Mouse (Mus musculus) embryonic facial prominence, embryonic 11.5 days (tissue): ENCODE measurements around the gene Prkab1. TPM values are rescaled to one million over a fixed set of nuclear protein-coding genes. Genes with fewer than 3 reads are reported as not detected.
A peak's percentile ranks its signal among the peaks of the same experiment; 100 is the strongest.

ENCODE experiments used
- ATAC-seq: fragments of 200-750 bp; cut with Nextera tagmentation; replicated peaks from 2 replicates; pipeline ENCODE4 v1.8.0; 2017; ENCODE audit warnings: low read depth; ENCODE audit not compliant: insufficient number of reproducible peaks, low FRiP score, low TSS enrichment
- DNase-seq: peaks from one replicate; pipeline ENCODE4 v3.0.0-alpha.2; 2015; ENCODE audit warnings: low spot score
- H3K27ac ChIP-seq: fragments of 300-500 bp; sonication (generic); replicated peaks from 2 replicates; pipeline ENCODE4 v1.5.1; 2014; ENCODE audit warnings: mild to moderate bottlenecking, low read depth, low read length, control low read depth
- H3K27me3 ChIP-seq: fragments of 300-500 bp; sonication (generic); 2 replicates; pipeline ENCODE4 v1.6.1; 2014; ENCODE audit warnings: mild to moderate bottlenecking, low read length, moderate library complexity, mixed read lengths; ENCODE audit not compliant: control insufficient read depth, insufficient read depth
- H3K36me3 ChIP-seq: fragments of 300-500 bp; sonication (generic); replicated peaks from 2 replicates; pipeline ENCODE4 v1.6.1; 2014; ENCODE audit warnings: low read depth, mild to moderate bottlenecking, low read length, moderate library complexity, mixed read lengths; ENCODE audit not compliant: control insufficient read depth, insufficient read depth
- H3K4me1 ChIP-seq: fragments of 300-500 bp; sonication (generic); 2 replicates; pipeline ENCODE4 v1.6.1; 2014; ENCODE audit warnings: low read length, mixed read lengths; ENCODE audit not compliant: control insufficient read depth, insufficient read depth
- H3K4me2 ChIP-seq: fragments of 300-500 bp; sonication (generic); 2 replicates; pipeline ENCODE4 v1.6.1; 2014; ENCODE audit warnings: low read depth, mild to moderate bottlenecking, control low read depth, low read length, moderate library complexity
- H3K4me3 ChIP-seq: fragments of 300-500 bp; sonication (generic); 2 replicates; pipeline ENCODE4 v1.5.1; 2014; ENCODE audit warnings: low read depth, low read length, control low read depth
- H3K9ac ChIP-seq: fragments of 300-500 bp; sonication (generic); replicated peaks from 2 replicates; pipeline ENCODE4 v1.6.1; 2014; ENCODE audit warnings: mild to moderate bottlenecking, control low read depth, low read length
- H3K9me3 ChIP-seq: fragments of 300-500 bp; sonication (generic); replicated peaks from 2 replicates; pipeline ENCODE4 v1.6.1; 2016; ENCODE audit warnings: mild to moderate bottlenecking, low read length, inconsistent platforms, mixed read lengths; ENCODE audit not compliant: control insufficient read depth
- WGBS: fragments of 180-500 bp; shearing (Covaris S2); extraction: QIAGEN DNeasy Blood & Tissue Kit; methylation state at CpG from one replicate; pipeline ENCODE4 v1.1.7; 2014; 5-methylcytosine and 5-hydroxymethylcytosine counted together
- polyA plus RNA-seq: library from polyadenylated mRNA; unstranded; fragments of >200 nt; fragmentation: Nextera tagmentation; extraction: Ambion mirVana; gene quantifications from 2 replicates; pipeline ENCODE4 v1.2.1, GENCODE M21; 2014

The Prkab1 gene
- polyA plus RNA-seq, 1 experiment from 2014 or later = 53.2 TPM

GRCm38 (mm10) chr5:116026107-116026506 lies 1.8 kb upstream of the Prkab1 start:
- no peak overlapping the region for H3K4me3 ChIP-seq
- no peak for ATAC-seq

GRCm38 (mm10) chr5:116023821-116024284 lies 455 bp downstream of the Prkab1 start:
- Histone ChIP-seq H3K27ac (peak overlapping the region; percentile 60), H3K9ac (peak overlapping the region; percentile 85), H3K4me1 (no peaks in the 10 kb centered on the region), H3K27me3 (no peaks in the 10 kb centered on the region), H3K4me2 (peak overlapping the region; percentile 76), H3K36me3 (peaks cover 13% of the 10 kb centered on the region), H3K4me3 (peak overlapping the region; percentile 73), H3K9me3 (no peaks in the 10 kb centered on the region)
- peak; percentile 54 for DNase-seq
- WGBS = 0% methylated on average over 27 of the region's 28 CpGs
- peak; percentile 70 for ATAC-seq

More at GRCm38 (mm10) chr5:116026107-116026506, 1.8 kb upstream of the Prkab1 start:
- H3K27ac ChIP-seq = no peak overlapping the region
- no peak overlapping the region for H3K9ac ChIP-seq
- H3K36me3 ChIP-seq = peaks cover 4% of the 10 kb centered on the region
- WGBS = 94% methylated on average over 5 of the region's 5 CpGs
- H3K4me1 ChIP-seq = no peaks in the 10 kb centered on the region
- no peaks in the 10 kb centered on the region for H3K9me3 ChIP-seq
- DNase-seq = no peak
- no peak overlapping the region for H3K4me2 ChIP-seq
- no peaks in the 10 kb centered on the region for H3K27me3 ChIP-seq

- Histone ChIP-seq H3K36me3 (peaks cover 13% of the 10 kb centered on the region), H3K27me3 (no peaks in the 10 kb centered on the region), H3K27ac (no peak overlapping the region), H3K4me2 (peak overlapping the region; percentile 76), H3K4me1 (no peaks in the 10 kb centered on the region), H3K4me3 (peak overlapping the region; percentile 73), H3K9me3 (no peaks in the 10 kb centered on the region), H3K9ac (peak overlapping the region; percentile 85)
- no peak for DNase-seq
- 25% methylated on average over 8 of the region's 8 CpGs for WGBS
- no peak for ATAC-seq
Observed at GRCm38 (mm10) chr5:116023251-116023661, 1.1 kb downstream of the Prkab1 start.

- WGBS = 89% methylated on average over 7 of the region's 7 CpGs
- no peaks in the 10 kb centered on the region for H3K4me1 ChIP-seq
- no peaks in the 10 kb centered on the region for H3K9me3 ChIP-seq
- H3K4me2 ChIP-seq = peak overlapping the region; percentile 76
- DNase-seq (no peak), ATAC-seq (no peak)
- no peak overlapping the region; the same call in 1 of the 2 replicates for H3K9ac ChIP-seq
- H3K36me3 ChIP-seq = peaks cover 13% of the 10 kb centered on the region
- no peaks in the 10 kb centered on the region for H3K27me3 ChIP-seq
- peak overlapping the region; percentile 73 for H3K4me3 ChIP-seq
- H3K27ac ChIP-seq = no peak overlapping the region
Observed at GRCm38 (mm10) chr5:116022658-116023200, 1.6 kb downstream of the Prkab1 start.

GRCm38 (mm10) chr5:116022131-116022530 lies 2.2 kb downstream of the Prkab1 start:
- Histone ChIP-seq H3K36me3 (peaks cover 16% of the 10 kb centered on the region), H3K9me3 (no peaks in the 10 kb centered on the region), H3K27me3 (no peaks in the 10 kb centered on the region), H3K27ac (no peak overlapping the region), H3K9ac (no peak overlapping the region), H3K4me1 (no peaks in the 10 kb centered on the region), H3K4me2 (no peak overlapping the region; the same call in 1 of the 2 replicates), H3K4me3 (no peak overlapping the region)
- WGBS = 91% methylated on average over 12 of the region's 12 CpGs
- ATAC-seq (no peak), DNase-seq (no peak)

- Histone ChIP-seq H3K27ac (no peak overlapping the region), H3K36me3 (peaks cover 18% of the 10 kb centered on the region), H3K9me3 (no peaks in the 10 kb centered on the region), H3K4me3 (no peak overlapping the region), H3K4me2 (no peak overlapping the region), H3K27me3 (no peaks in the 10 kb centered on the region), H3K9ac (no peak overlapping the region), H3K4me1 (no peaks in the 10 kb centered on the region)
- 90% methylated on average over 14 of the region's 14 CpGs for WGBS
- ATAC-seq (no peak), DNase-seq (no peak)
Observed at GRCm38 (mm10) chr5:116021552-116021951, 2.8 kb downstream of the Prkab1 start.

- no peak overlapping the region for H3K27ac ChIP-seq
- no peaks in the 10 kb centered on the region for H3K9me3 ChIP-seq
- no peaks in the 10 kb centered on the region for H3K4me1 ChIP-seq
- H3K9ac ChIP-seq = no peak overlapping the region
- H3K4me2 ChIP-seq = no peak overlapping the region
- H3K4me3 ChIP-seq = no peak overlapping the region
- no peaks in the 10 kb centered on the region for H3K27me3 ChIP-seq
- WGBS = 82% methylated on average over 11 of the region's 11 CpGs
- ATAC-seq = no peak
- H3K36me3 ChIP-seq = peaks cover 23% of the 10 kb centered on the region
- no peak for DNase-seq
Observed at GRCm38 (mm10) chr5:116019371-116019770, 4.9 kb downstream of the Prkab1 start.

- Histone ChIP-seq H3K4me1 (no peaks in the 10 kb centered on the region), H3K27me3 (no peaks in the 10 kb centered on the region), H3K4me2 (no peak overlapping the region), H3K36me3 (peaks cover 23% of the 10 kb centered on the region), H3K9ac (no peak overlapping the region), H3K4me3 (no peak overlapping the region), H3K9me3 (no peaks in the 10 kb centered on the region), H3K27ac (no peak overlapping the region)
- 86% methylated on average over 6 of the region's 6 CpGs for WGBS
- ATAC-seq (no peak), DNase-seq (no peak)
Observed at GRCm38 (mm10) chr5:116018784-116019183, 5.5 kb downstream of the Prkab1 start.
